Mouse (Mus musculus) bone marrow macrophage, adult 2 months (primary cell): Measurements from ENCODE around the gene Fam71d. TPM values are rescaled to one million over a fixed set of nuclear protein-coding genes. Genes with fewer than 3 reads are reported as not detected.

Experiments used
- H3K27ac ChIP-seq: 2 replicates; pipeline ENCODE4 v1.5.1; 2012; ENCODE audit warnings: low read depth, low read length; ENCODE audit not compliant: insufficient read depth
- H3K4me1 ChIP-seq: 2 replicates; pipeline ENCODE4 v1.6.1; 2012; ENCODE audit warnings: low read length; ENCODE audit not compliant: control insufficient read depth, insufficient read depth
- H3K4me3 ChIP-seq: 2 replicates; pipeline ENCODE4 v1.5.1; 2012; ENCODE audit warnings: mild to moderate bottlenecking, low read length, moderate library complexity; ENCODE audit not compliant: insufficient read depth
- CTCF ChIP-seq: IDR thresholded peaks from 2 replicates; pipeline ENCODE4 v1.5.1; 2012; ENCODE audit warnings: low read depth, mild to moderate bottlenecking, low read length, moderate library complexity
- POLR2A ChIP-seq: IDR thresholded peaks from 2 replicates; pipeline ENCODE4 v1.6.1; 2012; ENCODE audit warnings: mild to moderate bottlenecking, low read depth, low read length, borderline replicate concordance
- polyA plus RNA-seq: library from polyadenylated mRNA; stranded (reverse); fragments of >200 nt; gene quantifications from 2 replicates; pipeline ENCODE4 v1.2.4, GENCODE M21; 2012; ENCODE audit not compliant: missing spikeins, insufficient read depth, insufficient read length

Gene Fam71d
- not detected in 2 replicates for polyA plus RNA-seq

GRCm38 (mm10) chr12:78691325-78691724, at the start of gene Fam71d:
TSS of gene Fam71d (plus strand) at chr12:78691535.
- no peak within 1 kb of the TSS for H3K27ac ChIP-seq
- no peaks in the 10 kb centered on the region for H3K4me1 ChIP-seq
- TF ChIP-seq POLR2A (no peak), CTCF (no peak)
- H3K4me3 ChIP-seq: no peak within 1 kb of the TSS

GRCm38 (mm10) chr12:78643691-78644090, 47.6 kb upstream of the Fam71d start:
- H3K4me3 ChIP-seq: no peak overlapping the region
- TF ChIP-seq CTCF: no peak
- no peak for TF ChIP-seq POLR2A

DNA sequence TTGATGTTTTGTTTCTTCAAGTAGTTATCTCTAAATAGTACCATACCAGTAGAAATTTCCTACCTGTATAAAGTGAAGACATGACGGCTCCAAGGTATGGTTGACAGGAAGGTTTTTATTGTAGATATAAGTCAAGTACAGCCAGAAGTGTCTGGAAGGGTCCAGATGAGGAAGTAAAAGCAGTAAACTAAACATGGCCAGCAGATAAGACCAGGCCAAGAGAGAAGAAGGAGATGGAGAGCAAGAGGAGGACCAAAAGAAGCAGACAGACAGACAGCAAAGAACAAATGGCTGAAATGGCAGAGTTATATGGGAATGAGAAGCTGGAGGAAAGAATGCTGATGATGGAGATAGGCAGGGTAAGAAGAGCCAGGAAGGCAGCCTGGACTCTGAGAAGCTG, 46.1 kb upstream of the Fam71d start:
- H3K27ac ChIP-seq: no peak overlapping the region
- 0 out of 2 replicates have a peak, but pooled peaks cover 2% of the 10 kb centered on the region for H3K4me1 ChIP-seq
- H3K4me3 ChIP-seq: no peak overlapping the region
- TF ChIP-seq POLR2A (no peak), CTCF (no peak)

More at GRCm38 (mm10) chr12:78643691-78644090, 47.6 kb upstream of the Fam71d start:
- H3K4me1 ChIP-seq: 0 out of 2 replicates have a peak, but pooled peaks cover 2% of the 10 kb centered on the region
- H3K27ac ChIP-seq: no peak overlapping the region

DNA sequence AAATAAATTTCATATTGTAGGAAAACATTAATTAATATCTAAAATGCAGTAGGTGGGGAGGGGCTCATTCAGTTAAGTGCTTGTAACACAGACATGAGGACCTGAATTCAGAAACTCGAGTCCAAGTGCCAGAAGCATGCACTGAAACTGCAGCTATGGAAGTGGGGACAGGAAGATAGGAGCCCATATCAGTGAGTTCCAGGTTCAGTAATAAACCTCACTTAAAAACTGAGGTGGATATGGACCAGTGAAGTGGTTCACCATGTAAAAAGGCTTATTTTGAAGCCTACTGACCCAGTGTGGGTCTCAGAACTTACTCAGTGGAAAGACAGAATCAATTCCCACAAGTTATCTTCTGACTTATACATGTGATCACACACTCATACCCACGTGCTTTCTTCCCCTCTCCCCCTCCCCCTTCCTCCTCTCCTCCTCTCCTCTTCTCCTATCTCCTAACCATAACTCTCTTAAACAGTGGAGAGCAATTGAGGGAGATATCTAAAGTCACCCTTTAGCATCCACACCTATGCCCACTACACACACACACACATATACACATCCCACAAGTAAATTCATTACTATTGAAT, 31.5 kb upstream of the Fam71d start:
- Histone ChIP-seq H3K27ac (no peak overlapping the region), H3K4me1 (peaks cover 4% of the 10 kb centered on the region; the same call in 1 of the 2 replicates), H3K4me3 (no peak overlapping the region)
- no peak for TF ChIP-seq CTCF
- TF ChIP-seq POLR2A: no peak

GRCm38 (mm10) chr12:78678101-78678806, 13.1 kb upstream of the Fam71d start:
- Histone ChIP-seq H3K4me3 (no peak overlapping the region), H3K27ac (0 out of 2 replicates have a peak overlapping the region, but pooled peaks have one; percentile 11), H3K4me1 (0 out of 2 replicates have a peak, but pooled peaks cover 4% of the 10 kb centered on the region)
- no peak for TF ChIP-seq CTCF
- no peak for TF ChIP-seq POLR2A

DNA sequence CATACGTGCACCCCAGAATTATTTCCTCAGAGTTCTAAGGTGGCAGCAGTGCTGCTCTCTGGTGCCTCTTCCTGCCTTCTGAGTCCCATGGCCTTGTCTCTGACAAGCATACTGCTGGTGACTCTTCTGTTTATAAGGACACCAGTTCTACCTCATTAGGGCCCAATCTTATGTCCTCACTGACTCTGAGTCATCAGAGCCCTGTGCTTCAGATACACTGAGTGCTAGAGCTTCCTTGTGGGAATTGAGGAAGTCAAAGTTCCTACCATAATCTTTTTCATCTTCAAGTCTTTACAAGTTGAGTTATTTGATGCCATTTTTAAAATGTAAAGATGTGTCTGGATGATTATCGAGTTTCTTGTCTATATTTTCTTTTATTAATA, 12.5 kb upstream of the Fam71d start:
- 0 out of 2 replicates have a peak overlapping the region, but pooled peaks have one; percentile 11 for H3K27ac ChIP-seq
- H3K4me1 ChIP-seq: 0 out of 2 replicates have a peak, but pooled peaks cover 4% of the 10 kb centered on the region
- no peak for TF ChIP-seq POLR2A
- TF ChIP-seq CTCF: no peak
- no peak overlapping the region for H3K4me3 ChIP-seq

DNA sequence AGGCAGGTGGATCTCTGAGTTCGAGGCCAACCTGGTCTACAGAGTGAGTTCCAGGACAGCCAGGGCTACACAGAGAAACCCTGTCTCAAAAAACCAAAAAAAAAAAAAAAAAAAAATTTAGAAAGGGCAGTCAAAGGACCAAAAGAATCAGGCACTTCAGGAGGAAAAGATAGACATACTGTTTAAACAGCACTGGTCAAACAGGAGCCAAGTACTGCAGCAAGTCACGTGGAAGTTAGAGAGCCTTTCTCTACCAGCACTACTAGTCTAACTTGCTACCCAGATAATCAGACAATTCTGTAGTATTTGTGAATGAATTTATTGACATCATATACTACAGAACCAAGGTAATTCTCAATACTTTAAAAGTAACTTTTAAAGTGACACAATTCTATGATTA, 10.3 kb upstream of the Fam71d start:
- 0 out of 2 replicates have a peak, but pooled peaks cover 4% of the 10 kb centered on the region for H3K4me1 ChIP-seq
- H3K27ac ChIP-seq: no peak overlapping the region
- no peak for TF ChIP-seq POLR2A
- TF ChIP-seq CTCF: no peak
- no peak overlapping the region for H3K4me3 ChIP-seq

- TF ChIP-seq CTCF: no peak
- no peak for TF ChIP-seq POLR2A
- Histone ChIP-seq H3K27ac (no peak overlapping the region), H3K4me3 (no peak overlapping the region), H3K4me1 (0 out of 2 replicates have a peak, but pooled peaks cover 4% of the 10 kb centered on the region)
These were observed 9.1 kb upstream of the Fam71d start for GRCm38 (mm10) chr12:78682279-78682678.

DNA sequence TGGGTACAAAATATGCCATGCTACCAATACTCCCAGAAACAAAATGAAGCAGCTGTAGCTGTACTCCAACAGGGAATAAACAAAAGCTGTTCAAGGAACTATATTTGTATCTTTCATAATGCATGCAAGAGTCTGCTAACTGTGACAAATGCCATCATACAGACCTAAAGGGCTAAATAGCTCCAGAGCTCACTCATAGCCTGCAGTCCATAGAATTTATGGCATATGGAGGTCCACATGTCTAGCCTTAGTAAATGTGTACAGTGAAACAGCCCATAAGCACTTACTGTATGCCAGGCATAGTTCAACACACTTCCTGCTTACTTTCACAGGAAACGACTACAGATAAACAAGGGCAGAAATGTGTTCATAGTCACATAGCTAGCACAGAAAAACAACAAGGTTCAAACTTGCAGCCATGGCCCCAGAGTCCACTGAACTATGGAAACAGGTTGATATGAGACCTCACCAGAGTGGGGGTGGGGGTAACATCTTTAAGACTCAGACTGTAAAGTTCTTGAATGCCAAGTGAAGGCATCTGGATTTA, 5.6 kb upstream of the Fam71d start:
- H3K4me3 ChIP-seq: no peak overlapping the region
- no peak overlapping the region for H3K27ac ChIP-seq
- H3K4me1 ChIP-seq: no peaks in the 10 kb centered on the region
- TF ChIP-seq POLR2A (no peak), CTCF (no peak)

DNA sequence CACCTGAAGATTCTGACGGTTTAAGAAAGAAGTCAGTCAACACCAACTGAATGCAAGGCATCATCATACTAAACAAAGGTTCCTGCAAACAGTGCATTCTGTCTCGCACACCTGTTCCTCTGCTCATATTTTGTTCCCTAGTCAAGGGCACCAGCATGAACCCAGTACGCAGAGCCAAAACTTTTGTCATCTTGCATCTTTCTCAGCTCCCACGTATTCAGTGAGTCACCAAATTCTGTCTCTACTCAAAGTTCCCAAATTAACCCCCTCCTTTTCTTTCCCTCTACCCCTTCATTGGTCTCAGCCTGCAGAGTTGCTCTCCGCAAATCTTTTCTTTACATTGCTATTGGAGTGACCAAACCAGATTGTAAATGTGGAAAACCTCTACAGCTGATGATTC, 2.5 kb upstream of the Fam71d start:
- Histone ChIP-seq H3K4me1 (no peaks in the 10 kb centered on the region), H3K27ac (no peak overlapping the region), H3K4me3 (no peak overlapping the region)
- no peak for TF ChIP-seq CTCF
- no peak for TF ChIP-seq POLR2A
